Mouse (Mus musculus): ENCODE results near the gene Sf3a2. TPM values are rescaled to one million over a fixed set of nuclear protein-coding genes. Genes with fewer than 3 reads are reported as not detected.
"Not testable (repeated sequence)": the region's sequence is repeated elsewhere in the genome, so short reads cannot be mapped to it uniquely, and the experiment has no call there.

Gene Sf3a2
- polyA plus RNA-seq, 1 experiment from 2014 or later, result 69.6 TPM

GRCm38 (mm10) chr10:80827870-80828420, 29.9 kb downstream of the Sf3a2 start:
- H3K36me3 ChIP-seq (ENCODE audit: control insufficient read depth, insufficient read depth, low read length), result peaks cover 23% of the 10 kb centered on the region
- no peak for ATAC-seq (ENCODE audit: low read depth)
- 67% methylated on average over 10 of the region's 10 CpGs for WGBS

GRCm38 (mm10) chr10:80828587-80828986, 30.6 kb downstream of the Sf3a2 start:
- DNase-seq (ENCODE audit: low spot score); H3K27me3 ChIP-seq (replicated peaks; ENCODE audit: control insufficient read depth, insufficient read depth, low read length); H3K9ac ChIP-seq (ENCODE audit: low read depth, low read length); H3K4me1 ChIP-seq (ENCODE audit: control insufficient read depth, insufficient read depth, low read length); ATAC-seq (ENCODE audit: low read depth); H3K9me3 ChIP-seq (ENCODE audit: control insufficient read depth, low read length); H3K27ac ChIP-seq (replicated peaks; ENCODE audit: low read depth, low read length): not testable (repeated sequence)
- Histone ChIP-seq H3K4me2 (ENCODE audit: low read depth, low read length) (peak overlapping the region; percentile 86), H3K4me3 (ENCODE audit: low read depth, low read length) (peak overlapping the region; percentile 81), H3K36me3 (ENCODE audit: control insufficient read depth, insufficient read depth, low read length) (peaks cover 23% of the 10 kb centered on the region)
- WGBS, result 74% methylated on average over 6 of the region's 9 CpGs

More at GRCm38 (mm10) chr10:80827870-80828420, 29.9 kb downstream of the Sf3a2 start:
- peaks cover 7% of the 10 kb centered on the region; the same call in 1 of the 2 replicates for H3K4me1 ChIP-seq (ENCODE audit: control insufficient read depth, insufficient read depth, low read length)
- H3K27me3 ChIP-seq (replicated peaks; ENCODE audit: control insufficient read depth, insufficient read depth, low read length), result no peaks in the 10 kb centered on the region
- H3K9me3 ChIP-seq (ENCODE audit: control insufficient read depth, low read length), result no peaks in the 10 kb centered on the region
- peak overlapping the region; percentile 86 for H3K4me2 ChIP-seq (ENCODE audit: low read depth, low read length)
- H3K9ac ChIP-seq (ENCODE audit: low read depth, low read length), result peak overlapping the region; percentile 94
- H3K4me3 ChIP-seq (ENCODE audit: low read depth, low read length), result peak overlapping the region; percentile 81
- DNase-seq (ENCODE audit: low spot score), result no peak
- no peak overlapping the region for H3K27ac ChIP-seq (replicated peaks; ENCODE audit: low read depth, low read length)

GRCm38 (mm10) chr10:80829359-80830278, 31.6 kb downstream of the Sf3a2 start:
- Histone ChIP-seq H3K4me3 (ENCODE audit: low read depth, low read length) (no peak overlapping the region), H3K27me3 (replicated peaks; ENCODE audit: control insufficient read depth, insufficient read depth, low read length) (peaks cover 6% of the 10 kb centered on the region), H3K4me2 (ENCODE audit: low read depth, low read length) (no peak overlapping the region), H3K36me3 (ENCODE audit: control insufficient read depth, insufficient read depth, low read length) (peaks cover 23% of the 10 kb centered on the region), H3K9me3 (ENCODE audit: control insufficient read depth, low read length) (peaks cover 4% of the 10 kb centered on the region; the same call in 1 of the 2 replicates), H3K27ac (replicated peaks; ENCODE audit: low read depth, low read length) (no peak overlapping the region), H3K4me1 (ENCODE audit: control insufficient read depth, insufficient read depth, low read length) (peaks cover 7% of the 10 kb centered on the region; the same call in 1 of the 2 replicates), H3K9ac (ENCODE audit: low read depth, low read length) (no peak overlapping the region)
- ATAC-seq (ENCODE audit: low read depth) (no peak), DNase-seq (ENCODE audit: low spot score) (no peak)
- 75% methylated on average over 1 of the region's 1 CpGs for WGBS

GRCm38 (mm10) chr10:80831136-80831535, 33.1 kb downstream of the Sf3a2 start:
- ATAC-seq (ENCODE audit: low read depth) (no peak), DNase-seq (ENCODE audit: low spot score) (peak; percentile 84)
- peaks cover 7% of the 10 kb centered on the region; the same call in 1 of the 2 replicates for H3K4me1 ChIP-seq (ENCODE audit: control insufficient read depth, insufficient read depth, low read length)
- peaks cover 21% of the 10 kb centered on the region for H3K27me3 ChIP-seq (replicated peaks; ENCODE audit: control insufficient read depth, insufficient read depth, low read length)
- H3K36me3 ChIP-seq (ENCODE audit: control insufficient read depth, insufficient read depth, low read length), result peaks cover 23% of the 10 kb centered on the region
- peaks cover 7% of the 10 kb centered on the region; the same call in 1 of the 2 replicates for H3K9me3 ChIP-seq (ENCODE audit: control insufficient read depth, low read length)
- no peak overlapping the region for H3K27ac ChIP-seq (replicated peaks; ENCODE audit: low read depth, low read length)
- H3K4me2 ChIP-seq (ENCODE audit: low read depth, low read length), result no peak overlapping the region
- no peak overlapping the region for H3K4me3 ChIP-seq (ENCODE audit: low read depth, low read length)
- WGBS, result 2% methylated on average over 9 of the region's 9 CpGs
- H3K9ac ChIP-seq (ENCODE audit: low read depth, low read length), result no peak overlapping the region

GRCm38 (mm10) chr10:80832818-80833217, 34.8 kb downstream of the Sf3a2 start:
- H3K27ac ChIP-seq (replicated peaks; ENCODE audit: low read depth, low read length), result no peak overlapping the region
- ATAC-seq (ENCODE audit: low read depth) (no peak), DNase-seq (ENCODE audit: low spot score) (no peak)
- peaks cover 3% of the 10 kb centered on the region; the same call in 1 of the 2 replicates for H3K4me1 ChIP-seq (ENCODE audit: control insufficient read depth, insufficient read depth, low read length)
- no peak overlapping the region for H3K4me2 ChIP-seq (ENCODE audit: low read depth, low read length)
- H3K27me3 ChIP-seq (replicated peaks; ENCODE audit: control insufficient read depth, insufficient read depth, low read length), result peaks cover 25% of the 10 kb centered on the region
- H3K9me3 ChIP-seq (ENCODE audit: control insufficient read depth, low read length), result peaks cover 7% of the 10 kb centered on the region; the same call in 1 of the 2 replicates
- no peak overlapping the region for H3K4me3 ChIP-seq (ENCODE audit: low read depth, low read length)
- peaks cover 23% of the 10 kb centered on the region for H3K36me3 ChIP-seq (ENCODE audit: control insufficient read depth, insufficient read depth, low read length)
- no peak overlapping the region for H3K9ac ChIP-seq (ENCODE audit: low read depth, low read length)
- 53% methylated on average over 6 of the region's 7 CpGs for WGBS

- H3K4me2 ChIP-seq (ENCODE audit: low read depth, low read length), result no peak overlapping the region
- H3K36me3 ChIP-seq (ENCODE audit: control insufficient read depth, insufficient read depth, low read length), result peaks cover 1% of the 10 kb centered on the region; the same call in 1 of the 2 replicates
- WGBS, result 59% methylated on average over 29 of the region's 30 CpGs
- no peak for DNase-seq (ENCODE audit: low spot score)
- peaks cover 25% of the 10 kb centered on the region for H3K27me3 ChIP-seq (replicated peaks; ENCODE audit: control insufficient read depth, insufficient read depth, low read length)
- no peak overlapping the region for H3K4me3 ChIP-seq (ENCODE audit: low read depth, low read length)
- no peak overlapping the region for H3K27ac ChIP-seq (replicated peaks; ENCODE audit: low read depth, low read length)
- H3K9me3 ChIP-seq (ENCODE audit: control insufficient read depth, low read length), result peaks cover 7% of the 10 kb centered on the region; the same call in 1 of the 2 replicates
- H3K4me1 ChIP-seq (ENCODE audit: control insufficient read depth, insufficient read depth, low read length), result no peaks in the 10 kb centered on the region
- no peak for ATAC-seq (ENCODE audit: low read depth)
- H3K9ac ChIP-seq (ENCODE audit: low read depth, low read length), result no peak overlapping the region
Observed at GRCm38 (mm10) chr10:80835617-80836016, 37.6 kb downstream of the Sf3a2 start.

- Histone ChIP-seq H3K4me2 (ENCODE audit: low read depth, low read length) (no peak overlapping the region), H3K9ac (ENCODE audit: low read depth, low read length) (no peak overlapping the region), H3K27ac (replicated peaks; ENCODE audit: low read depth, low read length) (no peak overlapping the region), H3K27me3 (replicated peaks; ENCODE audit: control insufficient read depth, insufficient read depth, low read length) (peaks cover 25% of the 10 kb centered on the region), H3K9me3 (ENCODE audit: control insufficient read depth, low read length) (peaks cover 7% of the 10 kb centered on the region; the same call in 1 of the 2 replicates), H3K4me1 (ENCODE audit: control insufficient read depth, insufficient read depth, low read length) (no peaks in the 10 kb centered on the region), H3K36me3 (ENCODE audit: control insufficient read depth, insufficient read depth, low read length) (no peaks in the 10 kb centered on the region), H3K4me3 (ENCODE audit: low read depth, low read length) (no peak overlapping the region)
- DNase-seq (ENCODE audit: low spot score) (peak; percentile 26), ATAC-seq (ENCODE audit: low read depth) (no peak)
- 45% methylated on average over 7 of the region's 7 CpGs for WGBS
Observed at GRCm38 (mm10) chr10:80836949-80837379, 39.0 kb downstream of the Sf3a2 start.

- no peaks in the 10 kb centered on the region for H3K4me1 ChIP-seq (ENCODE audit: control insufficient read depth, insufficient read depth, low read length)
- H3K27me3 ChIP-seq (replicated peaks; ENCODE audit: control insufficient read depth, insufficient read depth, low read length), result peaks cover 32% of the 10 kb centered on the region
- no peak overlapping the region for H3K4me2 ChIP-seq (ENCODE audit: low read depth, low read length)
- H3K27ac ChIP-seq (replicated peaks; ENCODE audit: low read depth, low read length), result no peak overlapping the region
- no peak overlapping the region for H3K9ac ChIP-seq (ENCODE audit: low read depth, low read length)
- WGBS, result 0% methylated on average over 2 of the region's 2 CpGs
- H3K4me3 ChIP-seq (ENCODE audit: low read depth, low read length), result no peak overlapping the region
- no peaks in the 10 kb centered on the region for H3K36me3 ChIP-seq (ENCODE audit: control insufficient read depth, insufficient read depth, low read length)
- peaks cover 7% of the 10 kb centered on the region; the same call in 1 of the 2 replicates for H3K9me3 ChIP-seq (ENCODE audit: control insufficient read depth, low read length)
- no peak for DNase-seq (ENCODE audit: low spot score)
- peak; percentile 45 for ATAC-seq (ENCODE audit: low read depth)
Observed at GRCm38 (mm10) chr10:80837827-80838226, 39.8 kb downstream of the Sf3a2 start.
